Mouse (Mus musculus) bone marrow macrophage, adult 2 months (primary cell): ENCODE data around the gene Adpgk. TPM values are rescaled to one million over a fixed set of nuclear protein-coding genes. Genes with fewer than 3 reads are reported as not detected.

Experiments
- H3K27ac ChIP-seq: 2 replicates; pipeline ENCODE4 v1.5.1; 2012; ENCODE audit warnings: low read depth, low read length; ENCODE audit not compliant: insufficient read depth
- H3K4me1 ChIP-seq: 2 replicates; pipeline ENCODE4 v1.6.1; 2012; ENCODE audit warnings: low read length; ENCODE audit not compliant: control insufficient read depth, insufficient read depth
- H3K4me3 ChIP-seq: 2 replicates; pipeline ENCODE4 v1.5.1; 2012; ENCODE audit warnings: mild to moderate bottlenecking, low read length, moderate library complexity; ENCODE audit not compliant: insufficient read depth
- CTCF ChIP-seq: IDR thresholded peaks from 2 replicates; pipeline ENCODE4 v1.5.1; 2012; ENCODE audit warnings: low read depth, mild to moderate bottlenecking, low read length, moderate library complexity
- POLR2A ChIP-seq: IDR thresholded peaks from 2 replicates; pipeline ENCODE4 v1.6.1; 2012; ENCODE audit warnings: mild to moderate bottlenecking, low read depth, low read length, borderline replicate concordance
- polyA plus RNA-seq: library from polyadenylated mRNA; stranded (reverse); fragments of >200 nt; gene quantifications from 2 replicates; pipeline ENCODE4 v1.2.4, GENCODE M21; 2012; ENCODE audit not compliant: missing spikeins, insufficient read depth, insufficient read length

The Adpgk gene
- polyA plus RNA-seq, 1 experiment, result 17.0 TPM

DNA sequence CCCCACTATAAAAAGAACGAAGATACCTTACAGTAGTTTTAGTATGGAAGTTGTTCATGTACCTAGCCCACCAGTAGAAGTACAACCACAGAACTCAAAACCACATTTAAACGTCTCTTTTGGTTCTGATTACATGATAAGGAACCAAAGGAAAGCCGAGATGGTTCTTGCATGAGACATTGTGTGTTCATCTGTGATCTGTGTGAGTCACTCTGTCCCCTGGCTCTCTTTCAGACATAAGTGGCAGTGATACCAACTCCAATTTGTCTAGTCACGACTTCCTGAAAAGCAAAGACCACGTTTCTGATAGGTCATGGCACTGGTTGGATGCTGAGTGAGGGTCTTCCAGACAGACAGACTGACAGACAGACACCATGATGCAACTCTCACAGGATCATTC is 77.9 kb downstream of the Adpgk start:
- H3K27ac ChIP-seq, result no peak overlapping the region
- no peaks in the 10 kb centered on the region for H3K4me1 ChIP-seq
- TF ChIP-seq POLR2A, result no peak
- TF ChIP-seq CTCF, result no peak
- no peak overlapping the region for H3K4me3 ChIP-seq

DNA sequence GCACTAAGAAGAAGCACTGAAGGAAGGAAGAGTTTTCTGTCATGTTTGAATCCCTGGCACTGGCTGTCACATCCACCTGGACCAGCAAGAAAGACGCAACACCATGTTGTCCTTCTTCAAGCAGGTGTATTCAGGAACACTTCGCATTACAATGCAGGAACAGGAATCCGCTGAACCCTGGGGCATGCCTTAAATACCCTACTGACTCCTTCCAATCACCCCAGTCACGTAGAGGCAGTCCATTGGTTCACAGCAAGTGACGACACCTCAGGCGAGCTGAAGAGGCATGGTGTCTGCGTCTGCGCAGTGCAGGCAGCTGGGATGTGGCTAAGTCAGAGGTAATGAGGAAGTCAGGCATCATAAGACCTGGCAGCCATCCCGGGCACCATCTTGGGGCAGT is 78.3 kb downstream of the Adpgk start:
- no peaks in the 10 kb centered on the region for H3K4me1 ChIP-seq
- H3K4me3 ChIP-seq, result no peak overlapping the region
- TF ChIP-seq POLR2A, result no peak
- no peak for TF ChIP-seq CTCF
- no peak overlapping the region for H3K27ac ChIP-seq

Other genes with a start within 250 kb of the Adpgk start
- gene Bbs4, start 62.0 kb downstream of the Adpgk start, polyA plus RNA-seq, result 5.7 and 5.9 TPM in 2 replicates
- 53.4 and 55.1 TPM in 2 replicates for gene Arih1, start 195.1 kb downstream of the Adpgk start, polyA plus RNA-seq
- 952 and 993 TPM in 2 replicates for gene Hexa, start 248.0 kb downstream of the Adpgk start, polyA plus RNA-seq
- 1.3 and 1.6 TPM in 2 replicates for gene Tmem202, start 248.3 kb downstream of the Adpgk start, polyA plus RNA-seq